Mouse (Mus musculus) left cerebral cortex, adult 2 months (tissue): ENCODE measurements around the gene Fras1. TPM values are rescaled to one million over a fixed set of nuclear protein-coding genes. Genes with fewer than 3 reads are reported as not detected.

Experiments
- DNase-seq, 2 experiments: peaks; one replicate each; pipeline ENCODE4 v3.0.0; 2021 to 2022; ENCODE audit warnings: low spot score in 2 of 2, mixed read lengths in 1 of 2; ENCODE audit errors: extremely low spot score in 1 of 2
- H3K27ac ChIP-seq: fragments of 200-600 bp; 2 replicates; pipeline ENCODE4 v1.8.1; 2022
- H3K4me3 ChIP-seq: fragments of 200-600 bp; 2 replicates; pipeline ENCODE4 v1.8.1; 2022
- CTCF ChIP-seq: fragments of 200-600 bp; IDR thresholded peaks from 2 replicates; pipeline ENCODE4 v1.8.1; 2022; ENCODE audit warnings: antibody characterized with exemption, mild to moderate bottlenecking, moderate library complexity
- intact Hi-C: fragments of 180-260 bp; cut with DNase I; formaldehyde crosslinking; loops from one replicate; pipeline ENCODE4 v1.15.1; 2025
- total RNA-seq, 2 experiments: library from RNA; stranded (reverse); gene quantifications; 2 replicates each; pipeline ENCODE4 v1.2.3; 2021

Fras1 gene
- total RNA-seq, 2 experiments from 2014 or later, result 23.0 to 25.2 TPM

- Histone ChIP-seq H3K27ac (no peak overlapping the region), H3K4me3 (no peak overlapping the region)
- no peak for DNase-seq
- no peak for TF ChIP-seq CTCF
- intact Hi-C loops, result no loop called here
These were observed 235.0 kb downstream of the Fras1 start for GRCm38 (mm10) chr5:96608581-96609280.

DNA sequence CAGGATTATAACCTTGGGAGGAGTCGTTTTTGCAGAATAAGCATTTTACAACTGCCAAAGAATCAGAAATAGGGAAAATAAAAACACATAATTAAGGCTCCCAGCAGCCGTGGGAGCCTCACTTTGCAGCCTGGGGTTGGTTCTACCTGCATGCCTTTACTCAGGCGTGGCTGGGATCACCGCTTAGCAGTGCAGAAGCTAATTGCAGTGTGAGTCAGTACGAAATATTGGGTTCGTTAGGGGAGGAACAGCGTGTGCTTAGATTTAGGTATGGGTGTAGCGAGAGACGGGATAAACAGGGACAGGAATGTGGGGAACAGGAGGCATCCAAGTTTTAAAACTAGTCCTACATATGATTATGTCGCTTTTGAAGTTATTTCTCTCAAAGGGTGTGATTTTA is 238.3 kb downstream of the Fras1 start:
- H3K27ac ChIP-seq, result no peak overlapping the region
- no peak for TF ChIP-seq CTCF
- intact Hi-C loops, result no loop called here
- H3K4me3 ChIP-seq, result no peak overlapping the region
- DNase-seq, result no peak

GRCm38 (mm10) chr5:96616954-96617646 is 243.3 kb downstream of the Fras1 start:
- Histone ChIP-seq H3K4me3 (no peak overlapping the region), H3K27ac (no peak overlapping the region)
- intact Hi-C loops, result no loop called here
- DNase-seq, result no peak
- TF ChIP-seq CTCF, result no peak

DNA sequence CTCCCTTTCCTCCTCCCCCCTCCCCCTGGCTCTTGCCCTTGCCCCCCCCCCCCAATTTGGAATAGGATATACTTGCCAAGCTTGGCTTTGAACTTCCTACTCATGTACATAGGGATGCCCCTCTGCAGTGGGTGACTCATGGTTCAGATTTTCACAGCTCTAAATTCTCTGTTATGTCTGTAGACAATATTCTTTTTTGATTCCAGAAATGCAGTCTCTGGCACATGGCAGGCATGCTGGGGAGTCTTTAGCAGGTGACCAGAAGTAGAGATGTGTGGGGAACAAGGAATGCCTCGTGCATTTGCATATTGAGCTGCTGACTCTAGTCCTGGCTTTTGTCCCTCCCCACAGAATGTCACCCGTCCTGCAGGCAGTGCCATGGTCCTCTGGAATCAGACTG is 244.3 kb downstream of the Fras1 start:
- TF ChIP-seq CTCF, result no peak
- intact Hi-C loops, result no loop called here
- DNase-seq, result no peak
- Histone ChIP-seq H3K27ac (no peak overlapping the region), H3K4me3 (no peak overlapping the region)

- no peak for DNase-seq
- no peak for TF ChIP-seq CTCF
- Histone ChIP-seq H3K4me3 (no peak overlapping the region), H3K27ac (no peak overlapping the region)
- intact Hi-C loops, result no loop called here
These were observed 246.5 kb downstream of the Fras1 start for GRCm38 (mm10) chr5:96620209-96620608.

DNA sequence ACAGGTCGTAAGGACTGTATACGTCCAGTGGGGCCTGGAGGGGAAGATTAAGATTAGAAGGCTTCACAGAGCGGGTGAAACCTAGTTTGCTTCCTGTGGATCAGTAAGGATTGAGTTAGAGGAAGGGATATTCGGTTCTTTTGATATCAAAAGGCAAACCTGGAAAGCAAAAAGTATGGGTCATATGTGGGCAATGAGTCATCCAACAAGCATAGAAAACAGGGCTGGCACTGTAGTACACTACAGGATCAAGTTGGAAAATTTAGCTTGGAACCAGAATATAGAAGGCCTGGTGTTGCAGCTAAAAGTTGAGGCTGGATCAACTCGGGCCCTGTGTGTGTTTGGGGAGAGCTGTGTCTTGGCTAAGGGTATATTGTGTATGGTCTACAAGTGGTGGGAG is 246.9 kb downstream of the Fras1 start:
- Histone ChIP-seq H3K4me3 (no peak overlapping the region), H3K27ac (no peak overlapping the region)
- DNase-seq, result no peak
- TF ChIP-seq CTCF, result no peak
- intact Hi-C loops, result no loop called here

- TF ChIP-seq CTCF, result no peak
- no peak for DNase-seq
- intact Hi-C loops, result no loop called here
- H3K4me3 ChIP-seq, result no peak overlapping the region
- H3K27ac ChIP-seq, result no peak overlapping the region
These were observed 249.0 kb downstream of the Fras1 start for GRCm38 (mm10) chr5:96622604-96623352.

- no peak overlapping the region for H3K27ac ChIP-seq
- H3K4me3 ChIP-seq, result no peak overlapping the region
- intact Hi-C loops, result no loop called here
- DNase-seq, result no peak
- no peak for TF ChIP-seq CTCF
These were observed 256.1 kb downstream of the Fras1 start for GRCm38 (mm10) chr5:96629851-96630250.

GRCm38 (mm10) chr5:96635146-96635862 is 261.5 kb downstream of the Fras1 start:
- Histone ChIP-seq H3K4me3 (no peak overlapping the region), H3K27ac (no peak overlapping the region)
- DNase-seq, result no peak
- intact Hi-C loops, result no loop called here
- no peak for TF ChIP-seq CTCF

GRCm38 (mm10) chr5:96635866-96636265 is 262.1 kb downstream of the Fras1 start:
- Histone ChIP-seq H3K4me3 (no peak overlapping the region), H3K27ac (no peak overlapping the region)
- intact Hi-C loops, result no loop called here
- no peak for TF ChIP-seq CTCF
- no peak for DNase-seq

DNA sequence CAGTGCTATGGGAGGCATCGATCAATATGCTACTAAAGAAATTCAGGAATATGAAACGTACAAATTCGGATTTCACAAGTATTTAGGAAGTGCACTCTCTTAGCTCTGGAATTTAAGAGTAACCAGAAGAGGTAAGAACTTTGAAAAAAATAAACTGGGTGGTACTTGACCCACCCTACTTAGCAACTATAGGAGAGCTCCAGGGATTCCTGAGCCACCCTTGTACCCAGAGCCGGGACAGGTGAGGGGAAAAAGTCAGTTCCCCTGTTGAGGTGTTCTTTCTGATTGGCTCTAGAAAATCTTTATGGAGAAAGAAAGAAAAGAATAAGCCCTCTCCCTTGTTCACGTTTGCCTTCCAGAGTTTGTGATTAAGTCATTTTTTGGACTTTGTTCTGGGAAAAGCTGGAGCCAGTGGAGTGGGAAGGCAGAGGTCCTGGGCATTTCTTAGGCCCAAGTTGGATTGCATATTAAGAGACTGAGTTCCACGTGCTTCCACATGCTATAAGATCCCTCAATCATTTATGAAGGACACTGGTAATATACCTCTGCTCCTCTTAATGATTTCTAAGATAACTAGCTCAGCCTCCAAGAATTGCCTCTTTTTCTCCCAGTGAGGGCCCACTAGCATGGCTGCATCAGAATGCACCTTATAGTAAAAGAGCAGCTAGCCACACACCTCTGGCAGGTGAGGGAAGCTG is 265.6 kb downstream of the Fras1 start:
- H3K4me3 ChIP-seq, result no peak overlapping the region
- no peak for TF ChIP-seq CTCF
- no peak overlapping the region for H3K27ac ChIP-seq
- intact Hi-C loops, result no loop called here
- DNase-seq, result no peak
